ENCODE assay signal across 19 mouse cellular contexts in the genomic region with DNA sequence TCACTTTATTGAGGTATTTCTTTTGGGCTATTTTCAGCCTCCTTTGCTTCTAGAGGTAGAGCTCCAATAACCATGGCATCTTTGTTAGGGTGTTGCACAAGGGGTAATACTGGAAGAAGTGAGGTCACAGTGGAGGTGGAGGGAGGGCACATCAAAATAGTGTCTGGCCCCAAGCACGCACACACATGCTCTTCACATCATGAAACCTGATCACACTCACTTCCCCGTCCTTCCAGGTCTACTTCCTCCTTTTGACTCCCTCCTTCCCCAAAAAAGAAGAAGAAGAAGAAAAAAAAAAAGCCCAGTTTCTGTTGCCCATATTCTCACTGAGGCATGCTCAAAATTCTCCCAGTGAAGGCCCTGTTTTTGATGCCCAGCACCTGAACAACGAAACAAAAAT. TPM values are rescaled to one million over a fixed set of nuclear protein-coding genes. Genes with fewer than 3 reads are reported as not detected.
DNase-seq lines count a peak whose midpoint lies in the region; ATAC-seq lines count a peak whose summit lies in the region.
"Had no signal": no experiment of that assay in that cellular context is flagged by ENCODE, and none has a peak within 500 bp of the region (broad histone marks: within the 10 kb centered on the region; RNA-seq: fewer than 3 reads in every experiment).

No protein-coding gene starts in this region.

- intact Hi-C loops in heart, postnatal 10 days (cut with DNase I), result no loop called here

- peak; percentile 18 for DNase-seq in layer of hippocampus, adult 9-11 months
- DNase-seq in layer of hippocampus, adult 11-12 months (ENCODE audit: low spot score), result no peak
- peak; percentile 16 to 41 for DNase-seq in monocyte, adult 2 months (ENCODE audit: low read depth in 1 of 2, low spot score in 2 of 2)
- DNase-seq in heart, postnatal 10 days, result no peak
- no peak for DNase-seq in heart, postnatal 4 days
- no peak for DNase-seq in thymus, postnatal 4 days
- DNase-seq in adrenal gland, adult 18-20 months (ENCODE audit: low spot score in 2 of 2), result no peak
- DNase-seq: adrenal gland, adult 2 months; cerebellum, adult 11 months; cerebellum, adult 8-10 months; gastrocnemius, postnatal 10 days; heart, adult 2 months had no signal

- peak; percentile 96 for ATAC-seq in granulocyte monocyte progenitor cell, adult 5-6 weeks (replicated peaks; ENCODE audit: poor library complexity, severe bottlenecking)
- ATAC-seq: activated CD4-positive, CD25-positive, alpha-beta regulatory T cell, adult 4 months; forebrain, embryonic 16.5 days; intestine, embryonic 16.5 days; Patski had no signal

RNA-seq across cellular contexts. Expression of a gene that starts 39.1 kb away (rescaled TPM):
- total RNA-seq in granulocyte monocyte progenitor cell, adult 5-6 weeks (2014; fragmentation: Nextera tagmentation), result not detected in 2 replicates
- not detected in 2 replicates for total RNA-seq in granulocyte monocyte progenitor cell, adult 5-6 weeks (2017)
- total RNA-seq in heart, postnatal 10 days (2021), result not detected
- not detected for total RNA-seq in heart, postnatal 4 days (2021)
- not detected for total RNA-seq in adrenal gland, adult 18-20 months (2021)
- total RNA-seq: adrenal gland, adult 2 months; adrenal gland, postnatal 4 days; gastrocnemius, postnatal 10 days; gastrocnemius, postnatal 4 days; heart, adult 2 months had no signal

RNA-seq across cellular contexts. Expression of a gene that starts 41.3 kb away (rescaled TPM):
- total RNA-seq in granulocyte monocyte progenitor cell, adult 5-6 weeks (2014; fragmentation: Nextera tagmentation), result 4.7 TPM in 1 of 2 replicates, not detected in the other
- 1.3 TPM in 1 of 2 replicates, not detected in the other for total RNA-seq in granulocyte monocyte progenitor cell, adult 5-6 weeks (2017)
- total RNA-seq in heart, postnatal 10 days (2021), result 10 to 100 TPM; 89.3 to 99.0 TPM
- 10 to 100 TPM; 65.4 to 68.6 TPM for total RNA-seq in heart, postnatal 4 days (2021)
- total RNA-seq in adrenal gland, adult 18-20 months (2021), result 10 to 100 TPM; 39.9 to 63.2 TPM

Comparison
In these comparisons a context has a peak if more than half of its experiments do, and no peak if none do; other contexts are left out.
1. DNase-seq: peak in layer of hippocampus, adult 9-11 months (single experiment) and monocyte, adult 2 months (2 of 2); none in layer of hippocampus, adult 11-12 months (single experiment), heart, postnatal 10 days (0 of 2), heart, postnatal 4 days (single experiment), thymus, postnatal 4 days (single experiment) and adrenal gland, adult 18-20 months (0 of 2).
2. RNA of a gene that starts 41.3 kb away (total RNA-seq): 89.3 to 99.0 TPM in heart, postnatal 10 days, 65.4 to 68.6 TPM in heart, postnatal 4 days and 39.9 to 63.2 TPM in adrenal gland, adult 18-20 months; 1.3 to 4.7 TPM in granulocyte monocyte progenitor cell, adult 5-6 weeks; every median in the first group is over 4 times any median in the second.